Mouse (Mus musculus): ENCODE results near the gene Coq10b. TPM values are rescaled to one million over a fixed set of nuclear protein-coding genes. Genes with fewer than 3 reads are reported as not detected.

Coq10b gene
- polyA plus RNA-seq, 1 experiment from 2014 or later = 32.9 TPM

DNA sequence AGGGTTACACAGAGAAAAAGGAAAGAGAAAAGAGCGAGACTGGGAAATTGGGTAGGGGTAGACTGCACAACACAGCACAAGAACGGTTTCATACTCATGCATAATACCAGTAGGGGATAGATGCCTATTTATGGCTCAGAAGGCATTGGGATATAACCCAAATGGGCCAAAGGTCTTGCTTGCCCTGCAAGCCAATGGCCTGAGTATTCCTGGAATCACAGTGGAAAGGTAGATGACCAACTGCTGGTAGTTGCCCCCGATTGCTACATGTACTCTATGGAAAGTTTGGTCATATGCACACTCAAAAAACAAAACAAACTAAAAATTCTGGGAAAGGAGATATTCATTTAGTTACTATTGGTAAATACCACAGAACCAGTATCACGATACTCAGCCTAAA, 27.1 kb downstream of the Coq10b start:
- Histone ChIP-seq H3K4me1 (ENCODE audit: insufficient read depth, low read depth, low read length) (no peaks in the 10 kb centered on the region), H3K4me3 (ENCODE audit: low read depth, low read length) (no peak overlapping the region), H3K9me3 (ENCODE audit: low read length) (no peaks in the 10 kb centered on the region), H3K27ac (ENCODE audit: low read length) (no peak overlapping the region), H3K4me2 (replicated peaks; ENCODE audit: low read depth, low read length) (no peak overlapping the region), H3K36me3 (ENCODE audit: insufficient read depth, low read length) (peaks cover 32% of the 10 kb centered on the region), H3K27me3 (replicated peaks; ENCODE audit: insufficient read depth, low read length) (no peaks in the 10 kb centered on the region), H3K9ac (replicated peaks; ENCODE audit: low read depth) (no peak overlapping the region)
- WGBS = 90% methylated on average over 4 of the region's 4 CpGs
- TF ChIP-seq CTCF (IDR thresholded peaks at IDR 0.05) (no peak), EP300 (IDR thresholded peaks at IDR 0.05) (no peak)
- DNase-seq (ENCODE audit: low spot score) = no peak
- no peak for ATAC-seq

DNA sequence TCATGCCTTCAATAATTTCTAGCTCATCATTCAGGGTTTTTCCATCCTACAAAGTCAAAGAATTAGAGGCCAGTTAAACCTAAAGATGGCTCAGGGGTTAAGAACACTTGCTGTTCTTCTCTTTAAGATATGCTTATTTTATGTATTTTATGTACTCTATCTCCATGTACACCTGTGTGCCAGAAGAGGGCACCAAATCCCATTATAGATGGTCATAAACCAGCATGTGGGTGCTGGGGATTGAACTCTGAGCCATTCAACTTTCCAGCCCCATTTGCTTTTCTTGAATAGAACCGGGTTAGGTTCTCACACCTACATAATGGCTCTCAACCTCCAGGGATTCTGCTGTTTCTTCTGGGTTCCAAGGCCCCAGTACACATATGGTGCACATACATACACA, 29.5 kb downstream of the Coq10b start:
- DNase-seq (ENCODE audit: low spot score) = no peak
- Histone ChIP-seq H3K4me2 (replicated peaks; ENCODE audit: low read depth, low read length) (no peak overlapping the region), H3K4me3 (ENCODE audit: low read depth, low read length) (no peak overlapping the region), H3K36me3 (ENCODE audit: insufficient read depth, low read length) (peaks cover 32% of the 10 kb centered on the region), H3K9ac (replicated peaks; ENCODE audit: low read depth) (no peak overlapping the region), H3K9me3 (ENCODE audit: low read length) (no peaks in the 10 kb centered on the region), H3K4me1 (ENCODE audit: insufficient read depth, low read depth, low read length) (no peaks in the 10 kb centered on the region), H3K27me3 (replicated peaks; ENCODE audit: insufficient read depth, low read length) (no peaks in the 10 kb centered on the region), H3K27ac (ENCODE audit: low read length) (no peak overlapping the region)
- TF ChIP-seq EP300 (IDR thresholded peaks at IDR 0.05) (no peak), CTCF (IDR thresholded peaks at IDR 0.05) (peak; percentile 43; the same call in 1 of the 2 replicates)
- no peak for ATAC-seq
- WGBS = 93% methylated on average over 1 of the region's 1 CpGs

DNA sequence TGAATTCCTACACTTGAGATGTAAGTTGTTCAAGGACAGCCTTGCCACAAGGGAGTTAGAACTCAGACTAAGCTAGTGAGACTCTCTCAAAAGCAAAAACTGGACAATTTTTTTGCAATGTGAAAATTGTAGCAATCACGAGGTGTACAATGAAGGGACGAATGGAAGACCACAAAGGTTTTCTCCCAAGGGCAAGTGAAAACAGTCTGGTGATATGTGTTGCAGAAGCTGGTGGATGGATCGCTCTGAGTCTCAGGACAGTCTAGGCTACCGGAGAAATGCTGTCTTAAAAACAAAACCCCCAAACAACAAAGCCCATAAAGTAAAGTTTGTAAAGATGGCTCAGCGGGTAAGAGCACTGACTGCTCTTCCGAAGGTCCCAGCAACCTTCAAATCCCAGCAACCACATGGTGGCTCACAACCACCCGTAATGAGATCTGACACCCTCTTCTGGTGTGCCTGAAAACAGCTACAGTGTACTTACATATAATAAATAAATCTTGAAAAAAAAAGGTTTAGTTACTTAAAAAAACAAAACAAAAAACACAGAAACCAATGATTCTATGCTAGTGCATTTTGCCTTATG, 33.3 kb downstream of the Coq10b start:
- no peak for ATAC-seq
- Histone ChIP-seq H3K9me3 (ENCODE audit: low read length) (no peaks in the 10 kb centered on the region), H3K4me3 (ENCODE audit: low read depth, low read length) (no peak overlapping the region), H3K4me2 (replicated peaks; ENCODE audit: low read depth, low read length) (no peak overlapping the region), H3K36me3 (ENCODE audit: insufficient read depth, low read length) (peaks cover 16% of the 10 kb centered on the region), H3K27me3 (replicated peaks; ENCODE audit: insufficient read depth, low read length) (no peaks in the 10 kb centered on the region), H3K4me1 (ENCODE audit: insufficient read depth, low read depth, low read length) (no peaks in the 10 kb centered on the region; the same call in 1 of the 2 replicates), H3K9ac (replicated peaks; ENCODE audit: low read depth) (no peak overlapping the region), H3K27ac (ENCODE audit: low read length) (no peak overlapping the region)
- DNase-seq (ENCODE audit: low spot score) = no peak
- TF ChIP-seq EP300 (IDR thresholded peaks at IDR 0.05) (no peak), CTCF (IDR thresholded peaks at IDR 0.05) (peak; percentile 3; the same call in 1 of the 2 replicates)
- WGBS = 47% methylated on average over 7 of the region's 7 CpGs

DNA sequence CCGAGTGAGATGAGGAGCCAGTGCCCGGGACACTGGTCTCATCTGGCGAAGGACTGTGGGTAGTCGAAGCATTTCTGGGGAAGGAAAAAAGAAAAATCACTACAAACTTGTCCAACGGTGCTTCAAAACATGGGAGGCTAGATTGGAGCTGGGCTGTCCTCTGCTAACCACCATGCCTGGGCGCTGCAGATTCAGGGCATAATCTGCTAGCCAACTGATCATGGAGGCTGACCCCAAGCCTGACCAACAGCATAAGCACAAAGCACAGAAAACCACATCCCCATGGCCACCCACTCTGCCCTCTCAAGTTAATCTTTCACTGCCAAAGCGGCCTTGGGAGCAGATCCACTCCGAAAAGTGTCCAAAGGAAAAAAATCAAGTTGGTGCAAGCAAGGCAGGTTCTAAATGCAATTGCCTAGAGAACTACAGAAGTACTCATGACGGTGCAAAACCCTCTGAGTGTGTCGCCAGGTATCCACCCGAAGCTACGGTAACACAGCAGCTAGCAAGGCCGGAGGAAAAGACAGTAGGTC, 34.4 kb downstream of the Coq10b start:
- H3K36me3 ChIP-seq (ENCODE audit: insufficient read depth, low read length) = peaks cover 9% of the 10 kb centered on the region; the same call in 1 of the 2 replicates
- no peaks in the 10 kb centered on the region for H3K27me3 ChIP-seq (replicated peaks; ENCODE audit: insufficient read depth, low read length)
- TF ChIP-seq CTCF (IDR thresholded peaks at IDR 0.05) (no peak), EP300 (IDR thresholded peaks at IDR 0.05) (no peak)
- no peaks in the 10 kb centered on the region; the same call in 1 of the 2 replicates for H3K4me1 ChIP-seq (ENCODE audit: insufficient read depth, low read depth, low read length)
- H3K4me3 ChIP-seq (ENCODE audit: low read depth, low read length) = peak overlapping the region; percentile 68
- ATAC-seq (no peak), DNase-seq (ENCODE audit: low spot score) (no peak)
- no peaks in the 10 kb centered on the region for H3K9me3 ChIP-seq (ENCODE audit: low read length)
- under 1% methylated on average over 13 of the region's 13 CpGs for WGBS
- H3K4me2 ChIP-seq (replicated peaks; ENCODE audit: low read depth, low read length) = peak overlapping the region; percentile 85
- H3K27ac ChIP-seq (ENCODE audit: low read length) = peak overlapping the region; percentile 92
- peak overlapping the region; percentile 76 for H3K9ac ChIP-seq (replicated peaks; ENCODE audit: low read depth)

DNA sequence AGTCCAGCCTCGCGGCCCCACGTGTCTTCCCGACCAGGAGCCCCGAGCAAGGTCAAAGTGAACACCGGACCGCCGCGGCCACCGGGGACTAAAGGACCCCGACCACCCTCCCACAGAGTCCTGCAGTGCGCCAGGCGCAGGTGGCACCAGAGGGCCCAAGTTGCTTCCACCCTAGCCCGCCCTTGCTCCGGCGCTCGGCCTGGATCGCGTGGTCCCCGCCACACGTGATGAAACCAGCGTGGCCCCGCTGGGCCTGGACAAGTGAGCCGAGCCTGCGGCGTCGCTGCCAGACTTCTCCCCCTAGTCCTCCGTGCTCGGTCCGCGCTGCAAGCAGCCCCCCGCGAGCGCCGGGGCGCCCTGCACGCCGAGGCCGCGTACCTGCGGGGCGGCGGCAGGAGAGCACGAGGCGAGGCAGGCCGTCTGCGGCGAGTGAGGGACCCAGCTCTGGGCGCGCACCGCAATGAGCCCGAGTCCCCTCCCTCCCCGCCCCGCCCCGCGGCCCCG, 34.9 kb downstream of the Coq10b start:
- ATAC-seq (peak; percentile 46), DNase-seq (ENCODE audit: low spot score) (no peak)
- Histone ChIP-seq H3K4me2 (replicated peaks; ENCODE audit: low read depth, low read length) (peak overlapping the region; percentile 85), H3K4me1 (ENCODE audit: insufficient read depth, low read depth, low read length) (no peaks in the 10 kb centered on the region; the same call in 1 of the 2 replicates), H3K9ac (replicated peaks; ENCODE audit: low read depth) (peak overlapping the region; percentile 76), H3K36me3 (ENCODE audit: insufficient read depth, low read length) (peaks cover 4% of the 10 kb centered on the region; the same call in 1 of the 2 replicates), H3K9me3 (ENCODE audit: low read length) (no peaks in the 10 kb centered on the region), H3K4me3 (ENCODE audit: low read depth, low read length) (peak overlapping the region; percentile 68), H3K27ac (ENCODE audit: low read length) (peak overlapping the region; percentile 92), H3K27me3 (replicated peaks; ENCODE audit: insufficient read depth, low read length) (no peaks in the 10 kb centered on the region)
- WGBS = 3% methylated on average over 25 of the region's 57 CpGs
- TF ChIP-seq EP300 (IDR thresholded peaks at IDR 0.05) (no peak), CTCF (IDR thresholded peaks at IDR 0.05) (peak; percentile 35)

DNA sequence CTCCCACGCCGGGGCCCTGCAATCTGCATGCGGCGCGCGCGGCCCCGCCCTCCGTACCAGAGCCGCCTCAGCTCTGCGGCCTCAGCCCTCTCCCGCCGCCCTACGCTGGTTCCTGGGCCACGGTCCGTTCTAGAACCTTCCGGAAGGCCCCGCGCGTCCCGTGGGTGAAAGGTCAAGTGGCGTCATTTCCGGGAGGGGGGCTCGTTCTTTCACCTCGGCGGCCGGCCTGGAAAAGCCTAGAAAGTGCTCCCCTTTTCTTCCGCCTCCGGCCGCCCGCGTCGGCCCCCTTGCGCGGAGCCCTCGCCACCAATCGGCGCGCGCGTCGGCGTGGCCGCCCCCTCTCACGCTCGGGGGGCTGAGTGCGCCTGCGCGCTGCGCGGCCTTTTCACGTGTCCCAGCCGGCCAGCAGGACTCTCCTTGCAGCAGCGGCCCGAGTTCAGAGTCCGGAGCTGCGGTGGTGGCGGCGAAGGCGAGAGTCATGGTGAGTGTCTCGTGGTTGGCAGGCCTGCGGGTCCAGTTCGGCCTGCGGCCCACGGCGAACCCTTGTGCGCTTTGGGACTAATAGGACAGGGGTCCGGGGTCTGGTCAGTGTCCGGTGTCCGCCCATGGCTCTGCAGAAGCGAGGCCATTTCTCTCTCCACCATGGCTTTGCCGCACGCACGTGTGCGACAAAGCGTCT, 35.5 kb downstream of the Coq10b start, which contains the start of the genes Hspe1 and Hspd1:
Gene Hspe1, plus strand, starts transcription at position 201 of the 679 bp plus-strand sequence.
Gene Hspd1, minus strand, starts transcription at position 312 of the 679 bp plus-strand sequence.
- Histone ChIP-seq H3K9ac (replicated peaks; ENCODE audit: low read depth) (peak within 1 kb of the TSS; percentile 76), H3K4me3 (ENCODE audit: low read depth, low read length) (peak within 1 kb of the TSS; percentile 68), H3K9me3 (ENCODE audit: low read length) (no peaks in the 10 kb centered on the region), H3K27ac (ENCODE audit: low read length) (peak within 1 kb of the TSS; percentile 92), H3K4me2 (replicated peaks; ENCODE audit: low read depth, low read length) (peak within 1 kb of the TSS; percentile 94), H3K4me1 (ENCODE audit: insufficient read depth, low read depth, low read length) (no peaks in the 10 kb centered on the region; the same call in 1 of the 2 replicates), H3K36me3 (ENCODE audit: insufficient read depth, low read length) (no peaks in the 10 kb centered on the region), H3K27me3 (replicated peaks; ENCODE audit: insufficient read depth, low read length) (no peaks in the 10 kb centered on the region)
- TF ChIP-seq EP300 (IDR thresholded peaks at IDR 0.05) (peak; percentile 61; the same call in 1 of the 2 replicates), CTCF (IDR thresholded peaks at IDR 0.05) (0 out of 2 replicates have a peak, but pooled peaks have one; percentile 10)
- DNase-seq (ENCODE audit: low spot score) (peak; percentile 99), ATAC-seq (peak; percentile 95)
- WGBS = under 1% methylated on average over 68 of the region's 76 CpGs
